Mouse (Mus musculus) c-Kit-positive CD71-negative TER-119-negative erythroid progenitor cells, embryonic 14.5 days (primary cell): ENCODE results near the gene Crygs.
"Not testable (repeated sequence)": the region's sequence is repeated elsewhere in the genome, so short reads cannot be mapped to it uniquely, and the experiment has no call there.

ENCODE experiments used
- DNase-seq: peaks from one replicate; pipeline ENCODE4 v3.0.0-alpha.2; 2013; ENCODE audit warnings: low read depth

The Crygs gene

GRCm38 (mm10) chr16:22789908-22790367, 21.4 kb downstream of the Crygs start:
- no peak for DNase-seq

GRCm38 (mm10) chr16:22782686-22783085, 28.7 kb downstream of the Crygs start:
- DNase-seq, result no peak

- no peak for DNase-seq
These were observed 32.0 kb downstream of the Crygs start for GRCm38 (mm10) chr16:22779228-22779835.

- DNase-seq, result not testable (repeated sequence)
These were observed 33.1 kb downstream of the Crygs start for GRCm38 (mm10) chr16:22778296-22778695.

- DNase-seq, result no peak
These were observed 35.8 kb downstream of the Crygs start for GRCm38 (mm10) chr16:22775471-22775985.

- no peak for DNase-seq
These were observed 42.7 kb downstream of the Crygs start for GRCm38 (mm10) chr16:22768661-22769060.

GRCm38 (mm10) chr16:22767405-22767804, 44.0 kb downstream of the Crygs start:
- no peak for DNase-seq

- no peak for DNase-seq
These were observed 44.6 kb downstream of the Crygs start for GRCm38 (mm10) chr16:22766738-22767211.

GRCm38 (mm10) chr16:22765531-22765930, 45.8 kb downstream of the Crygs start:
- DNase-seq, result no peak
